In genomic region chr11:26821091-26821490, GRCm38 (mm10) we compare ENCODE assay signal across 12 mouse cellular contexts.
"Had no signal": no experiment of that assay in that cellular context is flagged by ENCODE, and none has a peak within 500 bp of the region (broad histone marks: within the 10 kb centered on the region; RNA-seq: fewer than 3 reads in every experiment).

No protein-coding gene starts in this region.

- DNase-seq: retina, postnatal 1 day; right cerebral cortex, adult 18-20 months; right cerebral cortex, postnatal 14 days; right cerebral cortex, postnatal 25 days; right cerebral cortex, postnatal 4 days; spleen, adult 18-20 months; thymus, adult 18-20 months; thymus, adult 2 months; thymus, postnatal 14 days; thymus, postnatal 25 days; thymus, postnatal 36 days; thymus, postnatal 4 days had no signal
